Mouse (Mus musculus) granulocyte monocyte progenitor cell, adult 5-6 weeks (primary cell): ENCODE measurements around the gene Stx8. TPM values are rescaled to one million over a fixed set of nuclear protein-coding genes. Genes with fewer than 3 reads are reported as not detected.

Experiments used
- ATAC-seq: replicated peaks from 2 replicates; pipeline ENCODE4 v1.8.0; 2016; ENCODE audit warnings: mild to moderate bottlenecking, moderate TSS enrichment, inconsistent platforms; ENCODE audit not compliant: poor library complexity, severe bottlenecking
- total RNA-seq, 2 experiments: library from RNA; stranded (forward) in 1 of 2; stranded (reverse) in 1 of 2; fragments of 200-712, 200-1000 nt in 1 of 2; fragments of >200 nt in 1 of 2; fragmentation: Nextera tagmentation in 1 of 2; gene quantifications; 2 replicates each; pipeline ENCODE4 v1.2.3; 2014 to 2017

Stx8 gene
- total RNA-seq, 2 experiments from 2014 or later: 28.4 to 28.6 TPM

DNA sequence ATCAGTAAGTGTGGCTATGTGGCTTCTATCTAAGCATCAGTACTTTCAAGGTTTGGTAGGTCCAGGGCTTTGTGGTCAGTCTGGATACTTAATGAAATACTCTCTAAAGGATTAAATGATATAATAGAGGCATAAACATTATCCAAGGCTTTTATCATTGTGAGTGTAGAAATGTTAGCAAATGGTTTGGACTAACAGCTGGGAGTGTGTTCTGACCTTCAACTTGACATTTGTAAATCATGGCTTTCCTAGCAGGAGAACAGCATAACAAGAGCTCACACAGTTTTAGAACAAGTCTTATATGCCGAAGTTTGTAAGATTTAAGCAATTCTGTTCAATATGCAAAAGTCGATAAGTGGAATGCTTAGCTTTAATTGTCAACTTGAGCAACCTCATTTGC is 113.8 kb downstream of the Stx8 start:
- ATAC-seq: no peak

DNA sequence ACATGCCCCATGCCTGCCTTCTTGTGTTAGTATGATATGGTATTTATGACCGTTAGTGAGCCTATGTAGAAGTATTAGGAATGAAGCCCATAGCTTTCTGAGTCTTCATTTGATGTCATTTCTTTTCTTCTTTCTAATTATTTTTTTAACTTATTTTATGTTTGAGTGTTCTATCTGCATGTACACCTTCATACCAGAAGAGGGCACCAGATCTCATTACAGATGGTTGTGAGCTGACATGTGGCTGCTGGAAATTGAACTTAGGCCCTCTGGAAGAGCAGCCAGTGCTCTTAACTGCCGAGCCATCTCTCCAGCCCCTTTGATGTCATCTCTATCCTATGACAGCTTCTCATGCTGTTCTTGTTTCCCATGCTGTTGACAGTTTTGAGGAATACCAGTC is 115.0 kb downstream of the Stx8 start:
- no peak for ATAC-seq

DNA sequence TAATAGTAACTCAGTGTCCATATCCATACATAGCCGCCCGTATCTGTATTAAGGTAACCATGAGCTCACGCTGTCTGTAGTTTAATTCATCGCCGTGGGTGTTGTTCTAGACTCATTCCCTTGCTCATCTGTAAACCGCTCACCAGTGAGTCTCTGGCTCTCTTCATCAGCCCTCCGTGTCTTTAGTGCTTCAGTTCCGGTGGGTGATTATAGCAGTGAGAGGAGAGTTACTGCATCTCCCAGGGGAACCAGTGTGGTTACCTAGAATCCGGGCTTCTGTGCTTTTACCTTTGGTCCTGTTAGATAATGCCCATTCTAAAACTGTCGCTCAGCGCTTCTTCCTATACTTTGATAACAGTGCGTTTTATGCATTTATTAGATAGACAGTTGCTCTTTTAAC is 116.8 kb downstream of the Stx8 start:
- ATAC-seq: no peak

DNA sequence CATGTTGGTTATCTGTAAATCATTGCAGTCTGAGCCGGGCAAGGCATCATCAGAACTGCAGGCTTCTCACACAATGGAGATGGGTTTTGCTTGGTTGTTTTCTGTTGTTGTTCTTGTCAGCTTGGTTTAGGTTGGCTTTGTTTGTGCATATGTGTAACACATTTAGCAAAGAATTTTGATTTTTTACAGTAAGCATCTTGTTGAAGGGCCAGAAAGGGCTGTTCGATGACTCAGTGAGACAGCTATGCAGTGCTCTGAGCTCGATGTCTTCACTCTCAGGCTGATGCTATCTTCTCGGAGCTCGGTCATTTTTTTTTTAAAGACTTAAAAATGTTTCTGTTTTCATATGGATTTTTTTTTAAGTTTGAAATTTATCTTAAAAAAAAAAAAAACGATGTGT is 117.6 kb downstream of the Stx8 start:
- no peak for ATAC-seq

DNA sequence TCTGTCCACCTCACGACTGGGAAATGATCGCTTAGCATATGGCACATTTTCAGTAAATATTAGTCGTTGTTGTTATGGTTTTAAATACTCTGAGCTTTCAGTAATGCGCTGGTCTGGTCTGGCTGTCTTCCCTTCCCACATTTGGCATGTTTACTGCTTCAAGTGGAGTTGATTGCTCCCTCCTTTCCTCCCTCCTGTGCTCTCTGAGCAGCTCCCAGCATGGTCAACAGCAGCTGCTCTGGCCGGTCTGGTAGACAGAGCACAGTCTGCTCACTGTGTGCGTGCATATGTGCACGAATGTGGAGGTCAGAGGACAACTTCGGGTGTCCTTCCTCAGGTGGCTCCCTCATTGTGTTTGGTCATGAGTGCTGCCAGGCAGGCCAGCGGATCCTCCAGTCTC is 120.2 kb downstream of the Stx8 start:
- no peak for ATAC-seq

DNA sequence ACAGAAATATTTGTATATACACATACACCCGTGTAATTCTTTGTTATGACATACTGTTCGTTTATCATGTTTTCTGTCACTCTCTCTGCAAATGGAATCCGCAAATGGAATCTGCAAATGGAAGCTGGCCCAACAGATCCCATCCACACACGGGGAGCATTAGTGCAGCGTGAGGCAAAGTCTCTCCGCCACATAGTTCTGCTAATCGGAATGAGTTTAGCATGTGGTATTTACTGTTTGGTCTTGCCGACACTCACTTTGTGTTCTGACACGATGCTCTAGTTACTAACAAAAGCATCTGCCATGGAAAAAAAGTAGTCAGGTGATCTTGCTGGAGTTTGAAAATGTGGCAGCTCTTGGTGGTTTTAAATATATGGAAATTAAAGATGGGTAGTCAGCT is 123.4 kb downstream of the Stx8 start:
- ATAC-seq: no peak

DNA sequence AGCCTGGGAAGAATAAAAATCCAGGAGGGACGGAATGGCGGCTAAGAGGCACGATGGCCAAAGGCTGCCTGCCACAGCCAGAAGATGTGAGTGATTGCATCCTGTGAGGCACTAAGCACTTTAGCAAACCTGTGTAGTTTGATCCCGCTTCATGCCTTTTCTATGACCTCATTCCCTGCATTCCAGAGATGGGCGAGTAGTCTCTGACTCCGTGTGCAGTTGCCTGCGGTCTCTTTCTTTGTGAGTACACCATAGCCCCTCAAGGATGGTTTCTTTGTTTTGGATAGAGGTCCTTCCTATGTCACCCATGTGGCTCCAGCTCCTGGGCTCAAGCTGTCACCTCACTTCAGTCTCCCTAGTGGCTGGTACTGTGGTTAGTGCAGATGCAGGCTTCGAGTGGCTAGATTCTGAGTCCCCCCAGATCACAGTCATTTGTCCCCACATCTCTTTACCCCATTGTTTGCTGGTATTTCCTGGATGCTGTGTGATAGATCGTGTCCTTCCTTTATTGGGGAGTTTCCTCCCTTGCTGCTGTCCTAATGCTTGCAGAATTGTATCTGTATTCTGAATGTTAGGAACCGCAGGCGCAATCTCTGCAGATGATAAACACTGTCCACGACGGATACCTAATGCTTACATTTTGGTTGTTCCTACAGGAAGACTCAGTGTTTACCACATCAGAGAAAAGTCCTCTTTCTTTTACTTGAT is 124.0 kb downstream of the Stx8 start:
- no peak for ATAC-seq

DNA sequence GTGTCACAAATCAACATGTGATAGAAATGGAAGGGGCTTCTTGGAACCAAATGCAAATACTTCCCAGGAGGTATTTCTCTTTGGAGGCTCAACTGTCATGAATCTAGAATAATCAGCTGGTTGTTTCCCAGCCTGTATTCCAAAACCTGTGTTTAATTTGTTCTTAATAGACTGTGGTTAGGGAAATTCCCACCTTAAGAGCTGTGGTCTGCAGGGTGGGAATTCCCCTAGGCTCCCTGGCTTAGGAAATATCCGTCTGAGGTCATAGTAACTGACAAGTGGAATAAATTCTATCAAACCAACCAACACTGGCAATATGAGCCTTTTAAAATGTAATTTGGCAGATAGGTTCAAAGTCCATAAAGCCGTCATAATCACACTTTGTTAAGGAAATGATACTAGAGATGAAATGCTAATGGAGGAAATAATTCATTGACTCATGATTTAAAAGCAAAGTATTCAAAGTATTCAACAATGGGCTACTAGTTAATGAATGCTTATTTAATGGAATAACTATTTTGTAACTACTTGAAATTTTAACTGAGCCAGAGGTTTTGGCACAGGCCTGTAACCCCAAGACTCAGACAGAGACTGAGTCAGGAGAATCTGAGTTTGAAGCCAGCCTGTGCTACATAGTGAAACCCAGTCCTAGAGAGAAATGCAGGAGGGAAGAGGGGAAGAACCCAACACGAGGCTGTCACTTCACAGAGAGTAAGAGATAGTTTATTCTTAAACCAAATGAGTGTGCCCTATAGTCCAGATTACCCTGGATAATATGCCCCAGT is 126.2 kb downstream of the Stx8 start:
- no peak for ATAC-seq

DNA sequence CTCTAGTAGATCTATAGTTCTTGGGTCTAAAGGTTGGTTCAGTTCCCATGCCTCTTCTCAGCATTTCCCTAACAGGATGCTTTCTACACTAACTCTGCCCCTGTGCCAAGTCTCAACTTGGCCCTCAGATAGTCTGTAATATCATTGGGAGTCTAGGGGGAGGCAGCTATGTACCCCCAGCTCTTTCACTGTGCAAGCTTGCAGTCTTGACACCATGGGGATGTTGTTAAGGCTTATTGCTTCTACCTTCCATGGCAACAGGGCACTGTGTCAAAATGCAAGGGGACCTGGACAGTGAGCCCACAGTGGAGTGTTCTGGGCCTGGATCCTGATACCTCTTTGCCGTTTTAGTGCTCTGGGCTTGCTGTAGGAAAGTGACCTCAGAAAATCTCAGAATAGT is 135.6 kb downstream of the Stx8 start:
- no peak for ATAC-seq

DNA sequence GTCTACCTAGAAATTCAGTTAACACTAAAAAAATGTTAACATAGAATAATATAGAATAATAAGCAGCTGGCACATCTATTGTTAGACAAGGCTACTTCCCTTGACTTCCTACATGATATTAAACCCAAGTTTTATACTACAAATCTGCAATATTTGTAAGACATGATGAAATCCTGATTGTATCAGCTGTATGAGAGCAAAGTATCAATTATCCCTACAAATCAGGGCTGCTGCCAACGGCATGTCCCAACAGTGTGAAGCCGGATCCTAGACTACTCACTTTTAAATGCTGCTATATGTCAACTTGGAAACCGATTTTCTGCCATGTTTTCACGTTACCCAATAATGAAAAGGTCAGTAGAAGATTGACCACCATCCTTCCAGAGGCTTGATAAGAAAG is 137.5 kb downstream of the Stx8 start:
- ATAC-seq: no peak

DNA sequence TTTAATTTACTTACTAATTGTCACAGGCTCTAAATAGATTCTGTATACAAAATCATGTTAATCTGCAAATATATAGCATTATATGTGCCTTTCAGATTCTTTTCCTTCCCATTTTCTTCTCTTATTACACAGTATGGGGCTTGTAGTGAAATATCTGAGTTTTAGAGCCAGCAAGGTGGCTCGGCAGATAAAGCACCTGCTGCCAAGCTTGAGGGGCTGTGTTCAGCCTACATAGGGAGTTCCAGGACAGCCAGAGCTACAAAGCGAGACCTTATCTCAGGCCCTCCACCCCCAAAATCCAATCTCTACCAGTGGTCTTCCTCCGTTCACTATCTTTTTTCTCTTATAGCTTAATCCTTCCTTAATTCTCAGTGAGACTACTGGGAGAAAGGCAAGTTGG is 140.1 kb downstream of the Stx8 start:
- no peak for ATAC-seq

DNA sequence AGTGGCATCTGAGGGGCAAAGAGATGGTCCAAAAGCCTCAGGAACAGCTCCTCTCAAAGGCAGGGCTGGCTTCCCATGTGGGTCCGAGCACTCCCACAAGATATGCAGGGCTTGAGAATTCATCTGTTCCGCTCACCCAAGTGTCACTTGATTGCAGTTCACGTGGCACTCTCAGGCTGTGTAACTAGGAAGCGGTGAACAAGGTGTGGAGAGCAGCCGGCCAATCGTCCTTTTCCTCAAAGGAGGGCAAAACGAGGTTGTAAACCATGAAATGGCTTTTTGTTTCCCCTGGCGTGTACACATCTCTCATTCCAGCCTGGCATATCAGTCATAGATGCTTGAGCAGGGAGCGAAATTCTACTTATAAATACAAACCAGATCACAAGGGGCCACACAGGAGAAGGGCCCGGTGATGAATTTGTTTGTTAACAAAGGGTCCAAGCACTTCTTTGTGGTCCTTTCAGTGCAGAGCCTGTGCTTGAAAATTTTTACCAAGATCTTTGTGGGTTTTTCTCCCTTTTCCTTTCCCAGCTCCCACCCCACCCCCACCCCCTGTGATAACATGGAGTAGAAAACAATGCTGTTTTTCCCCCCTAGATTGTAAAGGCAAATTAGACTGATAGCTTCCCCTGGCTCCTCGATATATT is 147.6 kb downstream of the Stx8 start:
- no peak for ATAC-seq

DNA sequence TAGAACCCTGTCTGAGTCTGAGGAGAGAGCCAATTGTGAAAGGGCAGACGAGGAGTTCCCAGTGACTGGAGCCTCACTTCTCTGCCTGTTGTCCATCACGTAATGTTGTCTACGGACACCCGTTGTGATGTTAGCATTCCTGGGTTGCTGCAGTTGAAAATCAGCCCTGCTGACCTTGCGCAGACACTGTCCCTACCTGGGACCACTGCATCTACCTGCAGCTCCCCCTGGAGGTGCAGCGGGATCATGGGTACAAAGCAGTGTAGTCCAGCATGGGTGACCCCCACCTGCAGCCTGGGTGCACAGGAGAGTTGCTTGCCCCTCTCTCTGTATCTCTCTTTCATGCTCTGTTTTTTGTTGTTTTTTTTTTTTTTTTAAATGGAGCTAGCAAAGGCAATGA is 148.2 kb downstream of the Stx8 start:
- no peak for ATAC-seq

DNA sequence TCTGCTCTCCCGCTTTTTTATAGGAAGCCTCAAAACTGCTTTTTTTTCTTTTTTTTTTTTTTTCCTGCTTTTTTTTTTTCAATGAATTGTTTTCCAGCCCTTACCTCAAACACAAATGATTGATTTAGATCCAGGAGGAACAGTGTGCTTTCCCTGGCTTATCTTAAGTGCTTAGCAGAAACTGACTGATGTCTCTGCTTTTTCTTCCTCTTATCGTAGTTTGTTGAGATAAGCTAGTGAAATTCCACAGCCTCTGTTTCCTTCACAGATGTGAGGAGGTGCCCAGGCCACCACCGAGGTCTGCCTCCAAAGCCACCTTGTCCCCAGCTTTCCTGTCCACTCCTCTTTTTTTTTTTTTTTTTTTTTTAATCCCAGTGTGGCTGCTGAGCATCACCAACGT is 150.2 kb downstream of the Stx8 start:
- no peak for ATAC-seq

DNA sequence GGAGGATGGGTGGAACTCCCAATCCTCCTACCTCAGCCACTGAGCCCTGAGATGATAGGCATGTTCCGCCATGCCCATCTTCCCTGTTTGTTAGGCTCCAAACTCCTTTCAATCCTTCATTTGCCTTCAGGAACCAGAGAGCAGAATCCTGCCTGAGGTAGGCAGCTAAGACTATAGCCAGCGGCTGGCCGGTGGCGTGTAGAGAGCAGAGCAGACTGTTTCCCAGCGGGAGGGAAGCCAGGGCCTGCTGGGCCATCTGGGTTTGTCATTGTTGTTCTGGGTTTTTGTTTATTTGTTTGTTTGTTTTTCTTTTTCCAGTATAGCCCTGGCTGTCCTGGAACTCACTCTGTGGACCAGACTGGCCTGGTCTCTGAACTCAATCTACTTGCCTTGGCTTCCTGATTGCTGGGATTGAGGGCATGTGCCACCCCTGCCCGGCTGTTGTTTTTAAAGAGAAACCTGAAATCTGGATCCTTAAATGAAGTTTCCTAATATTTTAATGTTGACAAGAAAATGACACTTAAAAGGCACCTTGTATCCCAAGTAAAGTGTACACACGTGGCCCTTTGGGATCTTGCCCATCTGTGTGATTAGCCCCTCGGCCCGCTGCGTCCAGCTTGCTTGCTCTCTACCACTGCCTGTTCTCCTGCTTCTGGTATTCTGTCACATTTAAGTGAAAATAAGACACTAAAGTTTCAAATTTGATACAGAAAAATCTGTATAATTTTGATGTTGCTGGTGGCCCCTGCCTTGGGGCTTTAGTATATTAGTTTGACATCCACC is 152.1 kb downstream of the Stx8 start:
- no peak for ATAC-seq

DNA sequence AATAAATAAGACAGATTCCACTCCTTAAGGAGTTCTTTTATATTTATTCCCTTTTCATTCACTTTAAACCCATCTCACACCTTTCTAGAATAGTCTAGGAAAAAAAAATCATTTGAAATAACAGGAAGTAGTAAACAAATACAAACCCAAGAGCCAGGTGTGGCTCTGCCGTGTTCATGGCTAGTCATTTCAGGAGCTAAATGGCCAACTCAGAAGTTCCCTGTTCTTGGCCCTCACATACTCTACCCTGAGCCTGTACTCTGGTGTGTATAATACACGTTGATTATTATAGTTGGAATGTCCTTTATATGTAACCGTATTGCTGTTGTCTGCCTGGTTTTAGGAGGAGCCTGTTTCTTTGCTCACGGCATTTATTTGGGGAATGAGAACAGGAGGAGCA is 152.7 kb downstream of the Stx8 start:
- ATAC-seq: no peak

DNA sequence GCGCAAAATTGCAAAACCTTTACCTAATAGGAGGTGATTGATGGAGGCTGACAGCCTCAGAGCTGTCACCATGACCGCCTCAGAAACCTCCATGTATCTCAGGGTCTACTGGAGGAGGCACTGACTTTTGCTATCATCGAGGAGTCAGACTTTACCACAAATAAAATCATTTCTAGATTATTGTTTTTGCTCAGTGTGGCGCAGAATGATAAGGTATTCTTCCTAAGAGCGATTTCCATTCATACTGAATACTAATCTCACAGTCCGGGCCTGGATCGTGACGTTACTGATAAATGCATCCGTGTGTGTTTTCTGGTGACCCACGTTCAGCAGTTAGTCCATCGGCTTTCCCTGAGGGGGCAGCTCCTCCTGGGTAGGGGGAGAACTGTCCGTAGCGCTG is 153.1 kb downstream of the Stx8 start:
- no peak for ATAC-seq

DNA sequence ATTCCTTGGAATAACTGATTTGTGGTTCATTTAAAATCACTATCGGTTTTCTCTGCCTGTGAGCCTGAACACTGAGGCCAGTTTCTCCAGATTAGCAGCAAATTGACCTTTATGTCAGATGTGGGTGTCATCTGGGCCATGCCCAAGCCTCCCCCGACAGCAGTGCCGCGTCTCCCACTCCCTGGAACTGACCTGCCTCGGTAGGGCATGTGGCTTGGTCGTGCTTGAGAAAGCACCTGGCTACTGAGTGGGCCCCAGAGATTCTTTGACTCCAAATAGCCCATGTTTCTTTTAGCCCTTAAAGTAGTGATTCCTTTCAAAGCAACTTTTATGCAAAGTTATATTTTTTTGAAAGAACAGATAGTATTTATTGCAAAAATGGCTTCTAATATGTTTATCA is 155.3 kb downstream of the Stx8 start:
- no peak for ATAC-seq

DNA sequence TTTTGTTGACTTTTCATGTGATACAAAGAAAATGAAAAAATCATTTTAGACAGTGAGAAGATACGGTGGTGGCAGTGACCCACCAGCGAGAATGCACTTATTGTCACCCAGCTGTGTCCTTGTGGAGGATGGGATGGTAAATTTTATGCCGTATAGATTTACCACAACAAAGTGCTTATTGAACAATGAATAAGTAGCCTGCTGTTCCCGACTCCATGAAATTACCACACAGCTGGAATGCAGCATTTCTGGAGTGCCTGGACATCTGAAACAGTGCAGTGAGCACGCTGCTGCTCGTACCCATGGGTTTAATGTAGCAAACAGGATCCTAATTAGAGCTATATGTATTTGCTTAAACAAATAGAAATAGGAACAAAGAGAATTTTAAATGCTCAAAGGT is 155.7 kb downstream of the Stx8 start:
- no peak for ATAC-seq

DNA sequence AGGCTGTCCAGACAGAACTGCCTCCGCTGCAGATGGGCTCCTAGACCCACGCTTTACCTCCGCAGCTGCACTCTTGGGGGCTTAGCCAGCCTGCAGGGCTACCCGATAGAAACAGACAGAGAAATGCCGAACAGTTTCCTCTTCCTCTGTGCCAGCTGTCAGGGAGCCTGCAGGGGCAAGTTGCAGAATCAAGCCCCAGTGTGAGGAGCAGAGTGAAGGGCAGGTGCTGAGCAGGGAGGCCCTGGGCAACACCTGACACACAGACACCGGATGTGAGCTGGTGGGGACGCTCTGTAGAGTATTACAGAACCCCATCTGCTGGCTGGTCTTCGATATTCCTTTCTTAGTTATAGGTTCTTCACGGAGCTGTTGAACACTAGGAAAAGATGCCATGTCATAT is 160.1 kb downstream of the Stx8 start:
- no peak for ATAC-seq

DNA sequence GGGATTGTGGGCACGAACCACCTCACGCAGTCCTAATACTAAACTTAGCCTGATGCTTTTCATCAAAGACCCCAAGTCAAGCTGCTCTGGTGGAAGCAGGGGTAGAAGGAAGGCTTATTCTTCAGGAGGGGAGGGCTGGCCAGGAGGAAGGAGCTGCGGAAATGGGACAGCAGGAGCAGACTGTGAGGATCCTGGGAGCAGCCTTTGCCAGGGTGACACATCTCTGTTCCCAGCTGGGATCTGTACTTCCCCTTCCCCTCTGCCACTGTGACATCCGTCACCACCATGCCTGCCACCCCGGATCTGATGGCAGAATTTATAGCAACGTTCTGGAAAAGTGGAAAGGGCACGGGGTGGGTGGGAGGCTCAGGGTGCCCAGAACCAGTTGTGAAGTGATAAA is 168.5 kb downstream of the Stx8 start:
- ATAC-seq: no peak
